Mouse (Mus musculus): ENCODE measurements around the gene Dop1b.
A peak's percentile ranks its signal among the peaks of the same experiment; 100 is the strongest.
"Not testable (repeated sequence)": the region's sequence is repeated elsewhere in the genome, so short reads cannot be mapped to it uniquely, and the experiment has no call there.

Dop1b gene

DNA sequence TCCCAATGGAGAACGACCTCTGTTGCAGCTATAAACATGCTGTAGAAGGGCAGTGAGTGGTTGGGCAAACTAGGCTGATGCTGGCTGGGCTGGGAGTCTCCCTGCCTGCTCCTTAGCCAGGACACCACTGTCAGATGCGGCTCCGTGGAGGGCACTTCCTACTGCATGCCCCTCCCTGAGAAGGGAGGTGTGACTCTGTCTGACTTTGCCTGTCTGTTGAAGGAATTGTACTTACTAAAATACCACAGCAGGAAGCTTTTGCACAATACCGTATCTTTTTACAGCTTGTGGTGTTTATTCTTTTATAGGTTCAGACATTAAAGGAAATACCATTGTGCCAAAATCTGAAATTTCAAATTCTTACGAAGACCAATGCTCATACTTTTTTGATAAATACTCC lies 40.1 kb downstream of the Dop1b start:
- no peak for DNase-seq (ENCODE audit: low spot score in 2 of 2)

DNA sequence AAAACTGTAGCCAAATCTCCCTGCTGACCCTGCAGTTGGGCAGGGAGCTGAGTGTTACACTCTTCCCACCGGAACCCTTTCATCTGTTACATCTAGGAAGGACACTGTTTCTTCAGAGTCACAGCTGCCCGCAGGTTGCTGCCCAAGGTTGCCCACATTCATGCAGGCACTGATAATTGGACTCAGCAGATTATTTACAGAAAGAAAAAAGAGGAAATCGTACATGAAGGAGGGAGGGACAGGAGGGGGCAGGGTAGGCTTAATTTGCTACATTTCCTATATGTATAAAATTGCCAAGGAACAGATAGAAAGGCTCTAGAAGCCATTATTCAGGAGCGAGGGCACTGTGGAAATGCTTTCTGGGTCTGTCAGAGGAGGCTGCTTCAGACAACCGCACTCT lies 44.9 kb downstream of the Dop1b start:
- DNase-seq (ENCODE audit: low spot score in 2 of 2): no peak

DNA sequence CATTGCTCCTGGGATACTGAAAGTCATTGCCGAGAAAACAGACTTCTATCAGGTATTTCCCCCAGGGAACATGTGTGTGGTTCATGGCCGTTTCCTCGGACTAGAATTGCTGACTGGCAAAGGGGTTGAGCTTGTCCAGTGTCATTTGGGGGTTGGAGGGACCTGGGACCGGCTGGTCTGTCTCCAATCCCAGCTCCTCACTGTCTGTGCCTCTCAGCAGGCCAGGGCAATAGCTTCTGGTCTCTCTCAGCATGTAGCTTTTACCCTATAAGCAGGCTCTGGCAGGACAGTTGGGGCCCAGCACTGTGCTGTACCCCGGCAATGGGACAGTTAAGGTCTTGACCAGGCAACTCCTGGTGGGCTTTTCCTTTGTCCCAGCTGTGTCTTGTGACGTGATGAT lies 51.7 kb downstream of the Dop1b start:
- no peak for DNase-seq (ENCODE audit: low spot score in 2 of 2)

DNA sequence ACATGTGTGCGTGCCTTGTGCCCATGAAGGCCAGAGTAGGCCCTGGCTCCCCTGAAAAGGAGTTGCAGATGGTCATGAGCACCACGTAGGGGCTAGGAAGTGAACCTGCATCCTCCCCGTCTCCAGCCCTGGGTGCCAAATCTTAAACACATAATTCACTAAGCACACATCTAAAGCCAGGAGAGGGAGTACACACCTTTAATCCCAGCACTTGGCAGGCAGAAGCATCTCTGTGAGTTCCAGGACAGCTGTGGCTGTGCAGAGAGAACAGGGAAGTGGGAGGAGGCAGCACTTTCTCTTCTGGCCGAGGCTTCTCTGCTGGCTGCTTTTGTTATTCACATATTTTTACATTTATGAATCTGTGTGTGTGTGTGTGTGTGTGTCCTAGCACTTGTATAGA lies 52.9 kb downstream of the Dop1b start:
- no peak for DNase-seq (ENCODE audit: low spot score in 2 of 2)

DNA sequence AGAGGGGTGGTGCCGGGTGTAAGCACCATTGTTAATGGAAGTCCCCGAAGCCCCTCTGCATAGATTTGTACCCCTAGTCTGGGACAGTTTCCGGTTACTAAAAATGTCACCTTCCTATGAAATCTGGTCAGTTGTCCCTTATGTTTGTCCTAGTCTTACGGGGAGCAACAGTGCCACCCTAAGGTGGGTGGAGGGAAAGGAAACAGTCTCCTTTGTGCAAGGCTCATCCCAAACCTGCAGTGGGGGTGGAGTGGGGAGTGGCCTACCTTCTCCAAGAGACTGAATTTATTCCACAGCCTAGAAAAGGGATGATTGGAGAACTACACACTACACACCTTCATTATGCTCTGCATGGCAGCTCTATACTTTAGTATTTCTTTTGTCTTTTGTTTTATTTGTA lies 55.3 kb downstream of the Dop1b start:
- DNase-seq (ENCODE audit: low spot score in 2 of 2): peak in 1 of 2 experiments; percentile 38

DNA sequence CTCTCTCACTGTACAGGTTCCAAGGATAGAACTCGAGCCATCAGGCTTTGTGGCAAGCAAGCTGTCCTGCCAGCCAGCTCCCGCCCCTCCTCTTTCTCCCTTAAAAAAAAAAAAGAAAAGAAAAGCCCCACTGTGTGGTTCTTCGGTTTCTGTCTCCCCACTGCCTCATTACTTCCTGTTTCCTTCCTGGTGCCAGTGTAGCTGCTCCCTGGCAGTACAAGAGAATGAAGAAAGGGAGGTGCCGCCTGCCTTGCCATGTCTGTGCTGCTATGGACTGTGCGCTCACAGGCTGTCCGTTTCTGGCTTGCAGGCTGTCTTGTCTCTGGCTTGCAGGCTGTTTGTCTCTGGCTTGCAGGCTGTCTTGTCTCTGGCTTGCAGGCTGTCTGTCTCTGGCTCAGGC lies 55.8 kb downstream of the Dop1b start:
- DNase-seq (ENCODE audit: low spot score in 2 of 2): no peak

DNA sequence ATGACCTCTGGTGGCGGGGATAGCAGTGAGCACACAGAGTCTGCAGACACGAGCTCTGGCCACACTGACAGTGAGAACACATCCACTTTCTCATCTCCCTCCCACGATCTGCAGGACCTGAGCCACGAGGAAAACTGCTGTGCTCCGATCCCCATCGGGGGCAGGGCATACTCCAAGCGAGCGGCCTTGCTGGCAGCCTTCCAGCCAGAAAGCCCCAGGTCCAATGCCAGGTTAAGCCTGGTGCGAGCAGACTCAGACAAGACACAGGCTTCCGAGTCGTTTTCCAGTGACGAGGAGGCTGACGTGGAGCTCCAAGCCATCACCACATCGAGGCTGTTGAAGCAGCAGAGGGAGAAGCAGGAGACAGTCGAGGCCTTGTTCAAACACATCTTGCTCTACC lies 57.9 kb downstream of the Dop1b start:
- no peak for DNase-seq (ENCODE audit: low spot score in 2 of 2)

DNA sequence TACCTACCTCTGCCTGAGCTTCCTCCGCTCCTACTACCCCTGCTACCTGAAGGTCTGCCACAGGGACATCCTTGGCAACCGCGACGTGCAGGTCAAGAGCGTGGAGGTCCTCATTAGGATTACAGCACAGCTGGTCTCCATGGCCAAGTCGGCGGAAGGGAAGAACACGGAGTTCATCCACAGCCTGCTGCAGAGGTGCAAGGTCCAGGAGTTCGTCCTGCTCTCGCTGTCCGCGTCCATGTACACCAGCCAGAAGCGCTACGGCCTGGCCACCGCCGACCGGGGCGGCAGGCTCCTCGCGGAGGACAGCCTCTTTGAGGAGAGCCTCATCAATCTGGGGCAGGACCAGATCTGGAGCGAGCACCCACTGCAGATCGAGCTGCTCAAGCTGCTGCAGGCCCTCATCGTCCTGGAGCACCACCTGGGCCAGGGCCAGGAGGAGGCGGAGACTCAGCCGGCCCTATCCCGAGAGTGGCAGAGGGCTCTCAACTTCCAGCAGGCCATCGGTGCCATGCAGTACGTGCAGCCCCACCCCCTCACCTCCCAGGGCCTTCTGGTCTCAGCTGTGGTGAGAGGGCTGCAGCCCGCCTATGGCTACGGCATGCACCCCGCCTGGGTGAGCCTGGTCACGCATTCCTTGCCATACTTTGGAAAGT lies 58.7 kb downstream of the Dop1b start:
- DNase-seq (ENCODE audit: low spot score in 2 of 2): no peak

DNA sequence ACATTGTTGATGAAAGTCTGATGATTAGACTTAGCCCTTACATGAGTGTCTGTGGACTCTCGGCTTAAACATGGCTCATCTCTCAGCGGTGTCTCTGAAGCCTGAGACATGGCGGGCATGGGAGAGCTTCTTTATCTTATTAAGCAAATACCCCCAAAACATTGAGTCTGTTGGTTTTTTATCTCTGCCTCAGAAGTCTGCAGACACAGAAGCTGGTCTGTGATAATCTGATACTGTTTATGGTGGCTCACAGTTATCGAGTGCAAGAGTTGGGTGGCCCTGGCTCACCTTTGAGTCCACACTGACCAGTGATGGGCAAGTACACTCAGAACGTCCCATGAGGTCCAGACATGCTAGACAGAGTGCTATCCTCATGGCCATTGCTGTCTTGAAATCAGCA lies 63.0 kb downstream of the Dop1b start:
- no peak for DNase-seq (ENCODE audit: low spot score in 2 of 2)

DNA sequence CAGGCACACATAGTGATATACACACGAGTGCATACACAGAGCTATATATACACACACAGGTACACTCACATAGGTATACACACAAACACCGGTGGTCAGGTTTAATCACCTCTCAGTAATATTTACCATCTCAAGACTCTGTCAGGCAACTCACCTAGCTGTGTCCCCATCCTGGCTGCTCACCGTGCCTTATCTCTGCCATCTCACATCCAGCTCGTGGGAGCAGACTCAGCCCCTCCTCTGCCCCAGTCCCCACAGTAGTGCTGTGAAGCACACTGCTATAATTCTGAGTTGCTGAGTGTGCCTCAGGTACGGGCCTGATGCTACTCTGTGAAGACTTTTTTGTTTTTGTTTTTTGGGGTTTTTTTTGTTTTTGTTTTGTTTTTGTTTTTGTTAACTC lies 64.8 kb downstream of the Dop1b start:
- DNase-seq (ENCODE audit: low spot score in 2 of 2): no peak

DNA sequence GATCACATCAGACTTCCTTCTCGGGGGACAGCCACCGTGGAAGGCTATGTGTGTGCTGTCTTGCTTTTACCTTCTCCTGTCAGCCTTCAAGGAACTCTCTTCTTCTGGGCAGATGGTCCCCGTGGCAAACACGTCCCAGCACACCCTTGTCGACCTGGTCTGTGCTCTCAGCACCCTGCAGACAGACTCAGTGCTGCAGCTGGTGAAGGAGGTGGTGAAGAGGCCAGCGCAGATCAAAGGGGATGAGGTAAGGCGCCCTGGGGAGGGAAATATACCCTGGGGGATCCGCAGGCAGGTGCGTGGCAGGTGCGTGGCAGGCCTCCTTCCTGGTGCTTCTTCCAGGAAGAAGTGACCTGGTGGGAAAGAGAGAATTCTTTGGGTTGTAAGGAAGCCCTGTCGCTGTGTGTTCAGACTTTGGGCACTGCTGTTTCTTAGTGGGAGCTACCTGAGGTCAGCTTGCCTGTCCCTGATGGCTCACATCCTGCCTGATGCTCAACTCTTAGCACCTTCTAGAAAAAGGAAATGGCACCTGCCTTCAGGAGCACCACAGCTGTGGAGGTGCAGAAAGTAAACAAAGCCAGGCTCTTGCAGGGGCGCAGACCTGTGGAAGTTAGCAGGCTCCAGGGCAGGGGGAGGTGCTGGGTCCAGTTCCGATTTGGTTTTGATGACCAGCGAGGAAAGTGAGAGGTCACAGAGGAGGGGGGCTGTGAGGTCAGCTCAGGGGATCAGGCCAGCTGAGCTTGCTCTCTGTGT lies 65.7 kb downstream of the Dop1b start:
- DNase-seq (ENCODE audit: low spot score in 2 of 2): no peak

DNA sequence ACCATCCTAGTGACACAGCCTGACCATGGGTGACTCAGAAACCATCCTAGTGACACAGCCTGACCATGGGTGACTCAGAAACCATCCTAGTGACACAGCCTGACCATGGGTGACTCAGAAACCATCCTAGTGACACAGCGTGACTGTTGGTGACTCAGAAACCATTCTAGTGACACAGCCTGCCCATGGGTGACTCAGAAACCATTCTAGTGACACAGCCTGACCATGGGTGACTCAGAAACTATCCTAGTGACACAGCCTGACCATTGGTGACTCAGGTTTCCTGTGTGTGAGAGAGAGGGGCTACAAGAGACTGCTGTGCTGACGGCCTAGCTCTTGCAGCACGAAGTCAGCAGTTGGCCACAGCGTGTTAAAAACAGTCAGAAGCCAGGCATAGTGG lies 66.7 kb downstream of the Dop1b start:
- not testable (repeated sequence) for DNase-seq (ENCODE audit: low spot score in 2 of 2)

DNA sequence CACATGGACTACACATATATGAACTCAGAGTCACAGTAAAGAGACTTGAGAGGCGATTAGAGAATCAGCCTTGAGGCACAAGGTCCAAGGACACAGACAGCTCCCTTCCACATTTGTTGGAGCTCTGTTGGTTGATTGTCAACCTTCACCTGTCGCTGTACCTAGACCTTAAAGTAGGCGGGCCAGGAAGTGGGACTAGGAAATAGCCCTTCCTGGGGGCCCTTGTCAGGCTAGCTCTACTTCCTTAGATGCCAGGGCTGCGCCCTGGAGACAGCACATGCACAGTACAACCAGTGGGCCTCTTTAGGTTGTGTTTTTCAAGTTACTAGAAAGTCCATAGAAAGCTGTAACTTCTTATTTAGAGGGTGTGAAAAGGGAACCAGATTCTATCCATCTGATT lies 67.8 kb downstream of the Dop1b start:
- DNase-seq (ENCODE audit: low spot score in 2 of 2): no peak

DNA sequence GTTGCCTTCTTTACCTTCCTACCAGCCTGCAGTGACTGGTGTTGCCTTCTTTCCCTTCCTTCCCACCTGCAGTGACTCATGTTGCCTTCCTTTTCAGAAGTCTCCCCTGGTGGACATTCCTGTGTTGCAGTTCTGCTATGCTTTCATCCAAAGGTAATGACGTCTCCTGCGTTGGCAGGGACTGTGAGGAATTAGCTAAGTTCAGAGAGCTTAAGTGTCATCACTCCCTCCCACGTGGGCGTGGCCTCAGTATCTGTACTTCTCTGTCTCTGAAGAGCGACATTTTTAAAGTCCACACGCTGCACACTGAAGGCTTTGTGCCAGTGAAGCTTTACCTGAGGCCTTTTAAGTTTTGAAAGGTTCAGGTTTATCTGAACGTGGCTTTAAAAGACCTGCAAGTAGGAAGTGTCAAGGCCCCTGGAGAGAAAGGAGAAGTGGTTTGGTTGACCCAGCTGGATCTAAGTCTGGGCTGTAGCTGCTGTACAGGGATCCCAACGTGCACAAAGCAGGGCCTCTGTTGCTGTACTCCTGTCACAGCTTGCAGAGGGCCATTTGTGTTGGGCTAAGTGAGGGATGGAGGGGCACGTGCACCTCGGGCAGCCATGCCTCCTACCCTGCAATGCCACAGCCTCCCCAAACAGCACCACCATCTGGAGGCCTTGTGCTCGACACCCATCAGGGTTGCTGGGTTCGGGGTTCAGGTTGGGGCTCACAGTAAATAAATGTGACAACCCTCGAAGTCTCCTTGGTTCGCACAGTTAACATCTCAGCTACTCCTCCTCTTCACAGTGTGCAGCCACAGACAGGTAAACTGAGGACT lies 69.2 kb downstream of the Dop1b start:
- DNase-seq (ENCODE audit: low spot score in 2 of 2): no peak

DNA sequence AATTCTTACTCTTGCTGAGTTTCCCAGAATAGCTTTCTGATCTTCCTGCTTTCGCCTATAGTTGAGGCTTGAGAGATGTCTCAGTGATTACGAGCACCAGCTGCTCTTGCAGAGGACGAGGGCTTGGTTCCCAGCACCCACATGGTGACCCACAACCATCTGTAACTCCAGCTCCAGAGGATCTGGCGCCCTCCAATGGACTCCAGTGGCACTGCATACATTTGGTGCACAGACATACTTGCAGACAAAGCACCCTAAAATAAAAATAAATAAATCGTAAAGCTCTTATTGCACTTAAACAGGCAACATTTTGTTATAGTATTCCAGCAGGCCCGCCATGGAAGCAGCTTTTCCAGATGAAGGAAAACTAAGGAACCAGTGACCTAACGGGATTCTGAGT lies 72.5 kb downstream of the Dop1b start:
- no peak for DNase-seq (ENCODE audit: low spot score in 2 of 2)

DNA sequence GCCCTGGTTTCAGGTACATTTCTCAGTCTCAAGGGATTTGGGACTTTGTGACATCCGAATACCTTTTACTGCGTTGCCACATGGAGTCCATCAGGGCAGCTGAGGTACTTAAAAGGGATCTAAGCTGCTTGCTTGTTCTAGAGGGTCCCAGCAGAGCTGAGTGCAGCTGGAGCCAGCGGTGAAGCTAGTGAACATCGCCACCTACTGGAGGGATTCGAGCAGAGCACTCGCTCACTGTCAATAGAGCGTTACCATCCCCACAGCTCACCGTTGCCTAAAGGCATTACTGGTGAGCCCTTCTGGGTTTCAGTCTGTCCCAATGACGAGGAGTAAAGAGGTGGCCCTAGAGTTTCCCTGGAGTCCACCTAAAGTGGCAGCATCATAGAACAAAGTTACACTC lies 74.1 kb downstream of the Dop1b start:
- peak in 1 of 2 experiments; percentile 29 for DNase-seq (ENCODE audit: low spot score in 2 of 2)

DNA sequence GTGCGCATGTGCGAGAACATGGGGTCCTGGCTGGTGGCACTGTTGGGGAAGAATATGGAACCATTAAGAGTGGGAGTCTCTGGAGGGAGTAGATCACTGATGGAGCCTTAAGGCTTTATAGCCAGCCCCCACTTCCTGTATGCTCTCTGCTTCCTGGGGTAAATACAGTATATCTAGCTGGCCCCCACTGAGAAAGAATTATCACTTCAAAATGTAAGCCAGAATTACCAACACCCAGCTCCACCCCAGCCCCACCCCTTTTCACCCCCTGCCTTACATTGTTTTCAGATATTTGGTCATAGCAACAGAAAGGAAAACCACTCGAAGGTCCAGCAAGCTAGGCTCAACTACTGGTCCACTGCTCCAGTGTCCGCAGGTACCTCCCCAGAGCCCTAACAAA lies 76.7 kb downstream of the Dop1b start:
- no peak for DNase-seq (ENCODE audit: low spot score in 2 of 2)

DNA sequence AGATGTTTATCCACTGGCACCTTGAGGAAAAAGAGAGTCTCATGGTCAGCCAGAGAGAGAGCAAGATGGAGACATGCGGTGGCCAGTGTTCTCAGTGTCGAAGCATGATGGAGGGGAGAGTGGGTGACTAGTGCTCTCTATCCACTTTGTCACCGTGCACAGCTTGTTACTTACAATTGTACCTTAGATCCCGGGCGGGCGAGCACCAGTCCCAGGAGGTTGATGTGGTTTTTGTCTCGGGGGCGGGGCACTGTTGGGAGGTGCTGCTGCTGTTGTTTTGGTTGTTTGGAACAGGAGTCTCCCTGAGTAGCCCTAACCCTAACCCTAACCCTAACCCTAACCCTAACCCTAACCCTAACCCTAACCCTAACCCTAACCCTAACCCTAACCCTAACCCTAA lies 77.2 kb downstream of the Dop1b start:
- no peak for DNase-seq (ENCODE audit: low spot score in 2 of 2)

DNA sequence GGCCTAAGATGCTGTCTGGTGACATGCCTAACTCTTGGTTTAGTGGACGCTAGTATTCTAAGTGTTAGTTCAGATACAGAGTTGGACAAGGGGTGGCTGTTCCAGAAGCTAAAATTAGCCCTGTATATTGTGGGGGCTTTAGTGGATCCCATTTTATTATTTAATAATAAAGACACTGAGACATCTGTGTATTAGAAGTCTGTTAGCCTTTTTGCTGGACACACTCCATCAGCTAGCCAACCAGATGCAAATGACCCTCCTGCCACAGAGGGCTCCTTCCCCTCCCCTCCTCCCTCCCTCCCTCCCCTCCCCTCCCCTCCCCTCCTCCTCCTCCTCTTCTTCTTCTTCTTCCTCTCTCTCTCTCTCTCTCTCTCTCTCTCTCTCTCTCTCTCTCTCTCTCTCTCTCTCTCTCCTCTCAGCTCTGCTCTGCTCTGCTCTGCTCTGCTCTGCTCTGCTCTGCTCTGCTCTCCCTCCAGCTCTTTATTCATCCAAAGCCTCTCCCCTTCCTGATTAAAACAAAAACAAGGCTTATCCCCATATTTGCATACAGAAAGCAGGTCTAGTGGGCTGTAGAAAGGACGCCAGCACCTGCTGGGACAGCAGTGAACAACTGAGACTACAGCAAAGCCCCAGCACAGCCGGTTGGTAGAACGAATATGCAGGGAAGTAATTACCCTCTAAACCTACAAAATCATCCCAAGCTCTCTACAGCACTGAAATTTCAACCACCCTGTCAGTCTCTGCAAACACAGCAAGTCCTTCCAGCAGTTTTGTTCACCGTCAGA lies 78.5 kb downstream of the Dop1b start:
- no peak for DNase-seq (ENCODE audit: low spot score in 2 of 2)

DNA sequence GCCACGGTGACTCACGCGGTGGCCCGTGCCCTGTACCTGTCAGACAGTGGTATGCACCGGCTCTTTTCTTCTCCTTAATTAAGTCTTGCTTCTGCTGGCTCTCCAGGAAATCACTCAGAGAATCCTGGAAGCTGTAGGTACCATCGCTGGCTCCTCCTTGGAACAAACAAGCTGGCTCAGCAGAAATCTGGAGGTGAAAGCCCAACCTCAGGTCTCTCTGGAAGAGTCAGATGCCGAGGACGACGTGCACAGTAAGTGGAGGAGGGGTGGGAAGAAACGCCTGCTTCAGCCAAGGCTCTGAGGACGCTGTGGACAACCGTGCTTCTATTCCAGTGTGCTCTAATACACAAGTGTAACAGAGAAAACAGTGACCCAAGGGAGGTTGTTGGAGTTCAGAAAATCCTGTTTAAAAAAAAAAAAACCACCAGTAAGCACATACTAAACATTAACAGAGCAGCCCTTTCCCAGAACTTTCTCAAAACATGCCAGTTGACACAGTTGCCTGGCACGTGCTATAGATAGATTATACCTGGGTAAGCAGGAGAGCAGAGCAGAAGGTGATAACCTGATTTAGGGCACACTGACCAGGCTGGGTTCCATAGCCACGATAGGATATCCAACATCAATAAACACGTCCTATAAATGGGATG lies 81.4 kb downstream of the Dop1b start:
- no peak for DNase-seq (ENCODE audit: low spot score in 2 of 2)

DNA sequence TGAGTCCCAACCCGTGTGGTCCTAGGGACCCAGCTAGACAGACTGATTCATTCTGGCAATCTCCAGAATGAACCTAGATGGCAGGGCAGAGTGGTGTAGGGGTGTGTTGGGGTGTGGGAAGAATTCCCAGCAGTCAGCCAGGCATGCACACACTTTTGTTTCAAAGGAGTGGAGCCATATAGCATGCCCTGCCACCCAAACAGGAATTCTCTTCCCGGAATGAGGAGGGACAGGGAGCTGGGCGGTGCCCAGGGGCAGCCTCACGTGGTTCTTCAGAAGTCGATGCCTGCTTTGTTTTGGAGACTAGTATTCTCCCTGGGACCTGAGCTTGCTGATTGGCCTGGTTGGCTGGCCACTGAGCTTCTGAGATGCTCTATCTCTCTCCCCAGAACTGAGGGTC lies 83.1 kb downstream of the Dop1b start:
- no peak for DNase-seq (ENCODE audit: low spot score in 2 of 2)

DNA sequence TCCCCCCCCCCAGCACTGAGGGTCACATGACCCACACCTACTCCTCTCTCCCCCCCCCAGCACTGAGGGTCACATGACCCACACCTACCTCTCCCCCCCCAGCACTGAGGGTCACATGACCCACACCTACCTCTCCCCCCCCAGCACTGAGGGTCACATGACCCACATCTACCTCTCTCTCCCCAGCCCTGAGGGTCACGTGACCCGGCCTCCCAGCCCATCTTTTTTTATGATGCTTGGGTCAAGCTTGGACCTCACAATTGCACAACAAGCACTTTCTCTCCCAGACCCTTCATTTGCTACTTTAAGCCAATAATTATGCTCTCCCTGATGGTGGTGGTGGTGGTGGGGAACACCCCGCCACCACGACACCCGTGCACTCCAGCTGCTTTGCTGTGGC lies 83.7 kb downstream of the Dop1b start:
- no peak for DNase-seq (ENCODE audit: low spot score in 2 of 2)

Measured in heart, adult 9 months (tissue).